Mouse (Mus musculus): ENCODE results near the gene Ugt2b37.
"Not testable (repeated sequence)": the region's sequence is repeated elsewhere in the genome, so short reads cannot be mapped to it uniquely, and the experiment has no call there.

DNA sequence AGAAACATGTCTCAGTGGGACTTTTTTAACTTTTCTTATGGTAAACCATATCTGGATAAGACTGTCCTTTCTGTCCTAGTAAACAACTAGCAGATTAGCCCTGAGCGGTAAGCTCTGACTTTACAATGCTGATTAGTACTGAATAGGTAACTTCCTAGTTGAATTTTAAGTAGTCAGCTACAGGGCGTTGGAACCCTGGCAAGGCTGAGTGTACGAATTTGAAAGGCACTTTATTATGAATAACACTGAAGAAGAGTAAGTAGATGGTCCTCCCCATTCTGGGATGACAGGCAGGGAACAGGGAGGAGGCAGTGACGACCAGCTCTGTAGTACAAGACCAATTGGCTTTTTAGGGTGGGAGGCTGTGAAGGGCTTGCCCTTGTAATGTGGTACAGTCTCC is 21.4 kb upstream of the Ugt2b37 start:
- TF ChIP-seq EP300, CTCF (IDR thresholded peaks at IDR 0.05; ENCODE audit: low read depth): not testable (repeated sequence)
